Mouse (Mus musculus) CD4-positive, CD25-positive, alpha-beta regulatory T cell (primary cell): ENCODE measurements around the gene AC192777.2. TPM values are rescaled to one million over a fixed set of nuclear protein-coding genes. Genes with fewer than 3 reads are reported as not detected.

ENCODE experiments used
- polyA plus RNA-seq: library from polyadenylated mRNA; unstranded; fragments of 100-300 nt; shearing (Covaris generic); gene quantifications from one replicate; pipeline ENCODE4 v1.2.1, GENCODE M21; 2017

The AC192777.2 gene
- not detected for polyA plus RNA-seq

DNA sequence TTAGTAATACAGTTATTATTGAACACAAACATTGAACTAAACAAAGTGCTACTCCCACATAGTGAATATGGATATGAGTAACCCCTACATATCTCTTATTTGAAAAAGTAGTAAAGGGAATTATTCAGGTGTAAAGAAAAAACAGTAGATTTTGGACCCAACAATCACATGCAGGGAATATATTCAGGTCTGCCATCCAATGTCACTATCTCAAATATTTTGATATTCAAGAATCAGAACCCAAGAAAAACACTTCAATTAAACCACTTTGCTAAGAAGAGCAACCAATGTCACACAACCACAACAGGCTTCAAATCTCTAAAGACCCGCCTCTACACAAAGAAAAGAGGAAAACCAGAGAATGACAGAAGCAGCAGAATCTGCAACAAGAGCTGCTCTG, at the start of gene AC192777.2:
Gene AC192777.2, plus strand, starts transcription at position 301 of the 400 bp plus-strand sequence.

Other genes with a start within 250 kb of the AC192777.2 start
- gene Esp38, start 144.9 kb upstream of the AC192777.2 start, polyA plus RNA-seq: not detected
- 0.29 TPM for gene Pgk2, start 113.2 kb downstream of the AC192777.2 start, polyA plus RNA-seq
- gene Crisp3, start 146.8 kb downstream of the AC192777.2 start, polyA plus RNA-seq: 0.17 TPM
- 2.3 TPM for gene Crisp1, start 223.8 kb downstream of the AC192777.2 start, polyA plus RNA-seq